Mouse (Mus musculus) MEL (cell line): ENCODE results near the gene Sumf1. TPM values are rescaled to one million over a fixed set of nuclear protein-coding genes. Genes with fewer than 3 reads are reported as not detected.

Source experiments
- DNase-seq: peaks from one replicate; pipeline ENCODE4 v3.0.0; 2011; ENCODE audit warnings: low read depth, low spot score
- H3K27ac ChIP-seq: 2 replicates; pipeline ENCODE4 v1.5.1; 2012; ENCODE audit warnings: low read depth, mild to moderate bottlenecking, control low read depth, low read length, moderate library complexity; ENCODE audit not compliant: control insufficient read depth
- H3K27me3 ChIP-seq, 2 experiments: fragments of 150-350 bp in 1 of 2; sonication (generic) in 1 of 2; 2 replicates each; pipeline ENCODE4 v1.6.1; 2012; ENCODE audit warnings: low read length in 2 of 2, mild to moderate bottlenecking in 2 of 2, improper control_type of control experiment in 1 of 2, moderate library complexity in 1 of 2; ENCODE audit not compliant: insufficient read depth in 2 of 2, control insufficient read depth in 1 of 2
- H3K36me3 ChIP-seq, 2 experiments: 2 replicates each; pipeline ENCODE4 v1.6.1; 2012 to 2014; ENCODE audit warnings: low read length in 2 of 2, improper control_type of control experiment in 1 of 2, inconsistent platforms in 1 of 2, mild to moderate bottlenecking in 1 of 2; ENCODE audit not compliant: insufficient read depth in 2 of 2, control insufficient read depth in 1 of 2
- H3K4me1 ChIP-seq, 2 experiments: fragments of 150-350 bp in 1 of 2; sonication (generic) in 1 of 2; 2 replicates each; pipeline ENCODE4 v1.6.1; 2012; ENCODE audit warnings: low read length in 2 of 2, improper control_type of control experiment in 1 of 2, mild to moderate bottlenecking in 1 of 2; ENCODE audit not compliant: insufficient read depth in 2 of 2, control insufficient read depth in 1 of 2
- H3K4me3 ChIP-seq, 2 experiments: fragments of 150-350 bp in 1 of 2; sonication (generic) in 1 of 2; 2 replicates each; pipeline ENCODE4 v1.5.1; 2012; ENCODE audit warnings: low read depth in 2 of 2, low read length in 2 of 2, mild to moderate bottlenecking in 2 of 2, moderate library complexity in 2 of 2, control low read depth in 1 of 2, improper control_type of control experiment in 1 of 2; ENCODE audit not compliant: control insufficient read depth in 1 of 2, insufficient read depth in 1 of 2
- H3K79me2 ChIP-seq: 2 replicates; pipeline ENCODE4 v1.6.1; 2012; ENCODE audit warnings: mild to moderate bottlenecking, low read length, moderate library complexity; ENCODE audit not compliant: control insufficient read depth, poor library complexity, insufficient read depth
- H3K9ac ChIP-seq: 2 replicates; pipeline ENCODE4 v1.6.1; 2012; ENCODE audit warnings: low read depth, mild to moderate bottlenecking, control low read depth, low read length, moderate library complexity; ENCODE audit not compliant: control insufficient read depth, poor library complexity, severe bottlenecking
- H3K9me3 ChIP-seq: fragments of 150-350 bp; sonication (generic); replicated peaks from 2 replicates; pipeline ENCODE4 v1.6.1; 2012; ENCODE audit warnings: mild to moderate bottlenecking, low read length, improper control_type of control experiment, moderate library complexity; ENCODE audit not compliant: insufficient read depth
- CHD1 ChIP-seq: IDR thresholded peaks from 2 replicates; pipeline ENCODE4 v1.6.1; 2012; ENCODE audit warnings: low read depth, mild to moderate bottlenecking, inconsistent platforms, low read length, improper control_type of control experiment
- CHD2 ChIP-seq: IDR thresholded peaks from 2 replicates; pipeline ENCODE4 v1.6.1; 2011; ENCODE audit warnings: low read length, improper control_type of control experiment
- ELF1 ChIP-seq: IDR thresholded peaks from 2 replicates; pipeline ENCODE4 v1.6.1; 2014; ENCODE audit warnings: low read depth, mild to moderate bottlenecking, inconsistent platforms, low read length, improper control_type of control experiment, moderate library complexity
- EP300 ChIP-seq, 2 experiments: IDR thresholded peaks; 2 replicates each; pipeline ENCODE4 v1.6.1; 2011; ENCODE audit warnings: improper control_type of control experiment in 2 of 2, low read length in 2 of 2, low read depth in 1 of 2, mild to moderate bottlenecking in 1 of 2
- GABPA ChIP-seq: IDR thresholded peaks from 2 replicates; pipeline ENCODE4 v1.6.1; 2012; ENCODE audit warnings: low read depth, mild to moderate bottlenecking, inconsistent platforms, low read length, improper control_type of control experiment, moderate library complexity
- MAFK ChIP-seq: IDR thresholded peaks from 2 replicates; pipeline ENCODE4 v1.6.1; 2011; ENCODE audit warnings: low read depth, mild to moderate bottlenecking, low read length, improper control_type of control experiment, borderline replicate concordance
- MAZ ChIP-seq: IDR thresholded peaks from 2 replicates; pipeline ENCODE4 v1.6.1; 2012; ENCODE audit warnings: low read depth, mild to moderate bottlenecking, inconsistent platforms, low read length, improper control_type of control experiment
- MEF2A ChIP-seq: IDR thresholded peaks from 2 replicates; pipeline ENCODE4 v1.6.1; 2014; ENCODE audit warnings: low read depth, mild to moderate bottlenecking, inconsistent platforms, low read length, improper control_type of control experiment; ENCODE audit not compliant: poor library complexity, insufficient replicate concordance, severe bottlenecking; ENCODE audit errors: extremely low read depth
- MXI1 ChIP-seq: IDR thresholded peaks from 2 replicates; pipeline ENCODE4 v1.6.1; 2011; ENCODE audit warnings: mild to moderate bottlenecking, low read depth, low read length, improper control_type of control experiment
- NELFE ChIP-seq: IDR thresholded peaks from 2 replicates; pipeline ENCODE4 v1.6.1; 2011; ENCODE audit warnings: low read depth, low read length, improper control_type of control experiment
- NRF1 ChIP-seq: IDR thresholded peaks from 2 replicates; pipeline ENCODE4 v1.6.1; 2014; ENCODE audit warnings: low read depth, mild to moderate bottlenecking, inconsistent platforms, low read length, improper control_type of control experiment, moderate library complexity; ENCODE audit not compliant: poor library complexity, insufficient read depth, severe bottlenecking
- SIN3A ChIP-seq: IDR thresholded peaks from 2 replicates; pipeline ENCODE4 v1.6.1; 2012; ENCODE audit warnings: low read length, improper control_type of control experiment, inconsistent platforms
- SMC3 ChIP-seq: IDR thresholded peaks from 2 replicates; pipeline ENCODE4 v1.6.1; 2011; ENCODE audit warnings: low read depth, low read length, improper control_type of control experiment
- TAL1 ChIP-seq: IDR thresholded peaks from 2 replicates; pipeline ENCODE4 v1.6.1; 2012; ENCODE audit warnings: mild to moderate bottlenecking, inconsistent platforms, low read length, moderate library complexity, mixed read lengths
- TCF12 ChIP-seq: IDR thresholded peaks from 2 replicates; pipeline ENCODE4 v1.6.1; 2014; ENCODE audit warnings: low read depth, mild to moderate bottlenecking, inconsistent platforms, low read length, improper control_type of control experiment, moderate library complexity
- UBTF ChIP-seq: IDR thresholded peaks from 2 replicates; pipeline ENCODE4 v1.6.1; 2012; ENCODE audit warnings: low read depth, mild to moderate bottlenecking, inconsistent platforms, low read length, improper control_type of control experiment, moderate library complexity, borderline replicate concordance; ENCODE audit not compliant: insufficient read depth
- USF2 ChIP-seq, 2 experiments: IDR thresholded peaks; 2 replicates each; pipeline ENCODE4 v1.6.1; 2011 to 2012; ENCODE audit warnings: improper control_type of control experiment in 2 of 2, low read length in 2 of 2, borderline replicate concordance in 1 of 2, inconsistent platforms in 1 of 2, low read depth in 1 of 2, mild to moderate bottlenecking in 1 of 2; ENCODE audit not compliant: insufficient read depth in 1 of 2
- ZMIZ1 ChIP-seq: IDR thresholded peaks from 2 replicates; pipeline ENCODE4 v1.6.1; 2012; ENCODE audit warnings: low read depth, mild to moderate bottlenecking, inconsistent platforms, low read length, improper control_type of control experiment, moderate library complexity
- ZNF384 ChIP-seq: IDR thresholded peaks from 2 replicates; pipeline ENCODE4 v1.6.1; 2012; ENCODE audit warnings: low read depth, mild to moderate bottlenecking, inconsistent platforms, low read length, improper control_type of control experiment
- polyA plus RNA-seq, 2 experiments: library from polyadenylated mRNA; stranded (reverse) in 1 of 2; unstranded in 1 of 2; fragments of >175 nt in 1 of 2; fragments of >200 nt in 1 of 2; gene quantifications; 2 replicates each; pipeline versions ENCODE4 v1.2.1 to v1.2.4; 2012; ENCODE audit warnings: low replicate concordance in 2 of 2, low read depth in 1 of 2; ENCODE audit not compliant: insufficient read length in 2 of 2, insufficient read depth in 1 of 2, missing spikeins in 1 of 2
- total RNA-seq: library from RNA; depleted of rRNA; stranded (reverse); fragments of 300-350 nt; gene quantifications from 2 replicates; pipeline ENCODE4 v1.2.3, GENCODE M21; 2012

The Sumf1 gene
- total and polyA plus RNA-seq, 3 experiments = 9.4 to 11.2 TPM; not detected in 1

DNA sequence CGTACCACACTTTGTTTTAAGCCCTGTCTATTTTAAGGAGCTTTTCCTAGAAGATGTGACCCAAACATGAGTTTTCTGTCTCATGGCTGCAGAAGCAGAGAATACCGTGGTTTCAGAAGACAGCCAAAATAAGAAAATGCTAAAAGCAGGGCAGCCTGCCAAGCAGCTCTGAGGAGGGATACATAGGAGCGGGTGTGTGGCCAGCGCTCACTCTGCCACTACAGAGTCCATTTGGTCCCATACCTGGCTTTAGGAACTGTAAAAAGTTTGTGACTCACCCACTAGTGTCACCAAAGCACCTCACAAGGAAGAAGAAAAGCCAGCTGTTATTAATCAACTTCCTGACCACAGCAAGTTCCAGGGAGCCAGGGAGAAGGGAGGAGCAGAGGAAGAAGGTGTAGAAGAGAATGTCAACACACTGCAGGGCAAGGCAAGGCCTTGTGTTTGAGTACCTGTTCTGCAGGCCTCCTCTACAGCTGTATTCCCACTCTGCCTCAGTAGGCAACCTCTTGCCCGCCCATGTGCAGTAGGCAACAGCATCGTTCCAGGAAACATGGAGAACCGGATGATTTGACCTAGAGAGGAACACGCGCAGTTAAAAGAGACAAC is 32.6 kb downstream of the Sumf1 start:
- Histone ChIP-seq H3K4me3 (no peak overlapping the region), H3K27me3 (no peaks in the 10 kb centered on the region), H3K27ac (no peak overlapping the region), H3K36me3 (no peaks in the 10 kb centered on the region), H3K9me3 (no peaks in the 10 kb centered on the region), H3K9ac (no peak overlapping the region), H3K4me1 (0 out of 4 replicates have a peak, but pooled peaks cover 0 to 3% of the 10 kb centered on the region in 2 experiments), H3K79me2 (no peaks in the 10 kb centered on the region)
- DNase-seq = no peak
- no peak for TF ChIP-seq CHD1
- no peak for TF ChIP-seq EP300 (IDR thresholded peaks at IDR 0.05; ENCODE audit: low read depth in 1 of 2, low read length in 2 of 2)
- no peak for TF ChIP-seq ZMIZ1
- TF ChIP-seq MAZ = no peak
- no peak for TF ChIP-seq SIN3A
- TF ChIP-seq MAFK = no peak
- no peak for TF ChIP-seq MEF2A
- no peak for TF ChIP-seq CHD2
- no peak for TF ChIP-seq TCF12

DNA sequence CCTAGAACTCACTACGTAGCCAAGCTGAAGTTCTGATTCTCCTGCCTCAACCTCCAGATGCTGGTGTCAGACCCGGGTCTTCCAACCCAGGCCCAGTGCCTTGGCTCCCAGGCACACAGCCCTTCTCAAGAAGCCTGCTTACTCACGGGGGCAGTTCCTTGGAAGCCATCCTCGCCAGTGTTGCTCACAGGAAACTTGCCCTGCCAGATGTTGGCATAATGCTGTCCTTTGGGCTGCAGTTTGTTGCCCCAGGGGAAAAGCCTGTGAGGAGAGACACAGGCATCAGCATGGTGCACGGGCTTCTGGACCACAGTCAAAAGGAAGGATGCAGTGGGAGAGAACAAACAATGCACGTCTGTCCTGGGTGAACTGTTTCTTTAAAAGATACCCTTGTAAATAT is 33.3 kb downstream of the Sumf1 start:
- H3K79me2 ChIP-seq = no peaks in the 10 kb centered on the region
- H3K9ac ChIP-seq = no peak overlapping the region
- no peak for DNase-seq
- 0 out of 4 replicates have a peak, but pooled peaks cover 0 to 3% of the 10 kb centered on the region in 2 experiments for H3K4me1 ChIP-seq
- H3K27me3 ChIP-seq = no peaks in the 10 kb centered on the region
- no peaks in the 10 kb centered on the region for H3K9me3 ChIP-seq
- no peaks in the 10 kb centered on the region; a peak in 1 of 4 replicates for H3K36me3 ChIP-seq
- no peak for TF ChIP-seq NRF1
- TF ChIP-seq ELF1 = no peak
- no peak for TF ChIP-seq NELFE
- no peak for TF ChIP-seq CHD1
- TF ChIP-seq GABPA = no peak
- TF ChIP-seq UBTF = no peak
- TF ChIP-seq CHD2 = no peak
- no peak for TF ChIP-seq SIN3A
- no peak for TF ChIP-seq MXI1
- no peak for TF ChIP-seq USF2 (IDR thresholded peaks at IDR 0.05; ENCODE audit: borderline replicate concordance in 1 of 2, insufficient read depth in 1 of 2, low read depth in 1 of 2, low read length in 2 of 2)
- no peak for TF ChIP-seq SMC3
- TF ChIP-seq TAL1 = no peak
- TF ChIP-seq ZNF384 = no peak
- no peak overlapping the region for H3K4me3 ChIP-seq
- no peak overlapping the region for H3K27ac ChIP-seq
